Mouse (Mus musculus): Measurements from ENCODE around the gene Olfr536.
"Not testable (repeated sequence)": the region's sequence is repeated elsewhere in the genome, so short reads cannot be mapped to it uniquely, and the experiment has no call there.

The Olfr536 gene

GRCm38 (mm10) chr7:140507346-140508021 is at the start of gene Olfr536:
Olfr536 (minus strand) TSS chr7:140507396.
- DNase-seq (ENCODE audit: low read depth, low spot score), result not testable (repeated sequence)

GRCm38 (mm10) chr7:140539746-140540145 is 32.5 kb upstream of the Olfr536 start:
- no peak for DNase-seq (ENCODE audit: low read depth, low spot score)

GRCm38 (mm10) chr7:140494702-140495101 is 12.5 kb downstream of the Olfr536 start:
- no peak for DNase-seq (ENCODE audit: low read depth, low spot score)

- no peak for DNase-seq (ENCODE audit: low read depth, low spot score)
These were observed 13.0 kb downstream of the Olfr536 start for GRCm38 (mm10) chr7:140494231-140494630.

- DNase-seq (ENCODE audit: low read depth, low spot score), result no peak
These were observed 18.2 kb downstream of the Olfr536 start for GRCm38 (mm10) chr7:140488981-140489380.

- no peak for DNase-seq (ENCODE audit: low read depth, low spot score)
These were observed 23.3 kb downstream of the Olfr536 start, which contains the start of gene Olfr535 for GRCm38 (mm10) chr7:140483916-140484315. Olfr535 (plus strand) TSS chr7:140484216.

- DNase-seq (ENCODE audit: low read depth, low spot score), result no peak
These were observed 28.5 kb downstream of the Olfr536 start for GRCm38 (mm10) chr7:140478733-140479132.

GRCm38 (mm10) chr7:140477886-140478285 is 29.3 kb downstream of the Olfr536 start:
- no peak for DNase-seq (ENCODE audit: low read depth, low spot score)

- DNase-seq (ENCODE audit: low read depth, low spot score), result not testable (repeated sequence)
These were observed 44.1 kb downstream of the Olfr536 start, which contains the start of gene Olfr533 for GRCm38 (mm10) chr7:140463070-140463469. Olfr533 (plus strand) TSS chr7:140463370.

Measured in forelimb bud, embryonic 11.5 days (tissue).